Mouse (Mus musculus) left cerebral cortex, adult 8-10 months (tissue): ENCODE results near the gene Itln1. TPM values are rescaled to one million over a fixed set of nuclear protein-coding genes. Genes with fewer than 3 reads are reported as not detected.

Source experiments
- DNase-seq, 2 experiments: peaks; one replicate each; pipeline ENCODE4 v3.0.0; 2022; ENCODE audit warnings: low spot score in 2 of 2
- total RNA-seq, 4 experiments: library from RNA; stranded (reverse); gene quantifications; 2 replicates each; pipeline ENCODE4 v1.2.4; 2022

The Itln1 gene
- total RNA-seq, 4 experiments from 2014 or later: not detected

DNA sequence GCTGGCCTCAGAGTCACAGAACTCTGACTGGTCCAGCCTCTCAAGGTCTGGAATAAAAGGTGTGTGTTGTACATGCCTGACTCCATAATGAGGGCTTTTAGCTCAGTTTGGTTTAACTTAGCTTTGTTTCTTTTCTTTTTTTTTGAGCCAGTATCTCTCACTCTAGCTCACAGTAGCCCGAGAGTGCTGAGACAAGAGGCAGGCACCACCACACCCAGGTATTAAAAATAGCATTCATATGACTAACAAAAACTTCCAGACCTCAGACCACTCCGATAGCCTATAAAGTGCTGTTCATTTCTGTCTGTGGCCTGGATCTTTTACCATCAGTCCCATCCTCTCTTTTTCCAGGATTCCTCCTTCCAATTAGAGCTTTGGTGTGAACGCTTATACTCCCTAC, 65.4 kb downstream of the Itln1 start:
- DNase-seq: no peak

Other genes with a start within 250 kb of the Itln1 start
- 10 to 100 TPM; 46.5 to 56.3 (median 50.5) TPM for gene Usp21, start 247.3 kb downstream of the Itln1 start, total RNA-seq
- 100 to 1,000 TPM; 103 to 116 (median 110) TPM for gene Ufc1, start 240.3 kb downstream of the Itln1 start, total RNA-seq
- gene Dedd, start 206.1 kb downstream of the Itln1 start, total RNA-seq: 10 to 100 TPM; 35.0 to 39.7 (median 37.4) TPM
- gene Nit1, start 189.6 kb downstream of the Itln1 start, total RNA-seq: 10 to 100 TPM; 35.8 to 48.8 (median 43.5) TPM
- 100 to 1,000 TPM; 107 to 204 (median 164) TPM for gene Pfdn2, start 189.6 kb downstream of the Itln1 start, total RNA-seq
- 10 to 100 TPM in 3 of 4 experiments, 1 to 10 TPM in 1; 10.0 to 12.8 (median 12.4) TPM for gene Klhdc9, start 174.5 kb downstream of the Itln1 start, total RNA-seq
- gene Nectin4, start 165.2 kb downstream of the Itln1 start, total RNA-seq: 1 to 10 TPM; 4.3 to 4.9 (median 4.6) TPM
- gene Arhgap30, start 146.3 kb downstream of the Itln1 start, total RNA-seq: 1 to 10 TPM; 2.1 to 5.5 (median 3.0) TPM
- 100 to 1,000 TPM in 1 of 4 experiments, 10 to 100 TPM in 3; 89.5 to 102 (median 96.9) TPM for gene Usf1, start 124.0 kb downstream of the Itln1 start, total RNA-seq
- 1 to 10 TPM; 1.5 to 3.2 (median 2.4) TPM for gene Tstd1, start 116.4 kb downstream of the Itln1 start, total RNA-seq
- 10 to 100 TPM in 2 of 4 experiments, 1 to 10 TPM in 2; 7.7 to 10.3 (median 9.1) TPM for gene F11r, start 97.8 kb downstream of the Itln1 start, total RNA-seq
- 1 to 10 TPM; 4.2 to 6.5 (median 4.6) TPM for gene Alyref2, start 31.8 kb downstream of the Itln1 start, total RNA-seq
- under 1 TPM; 0.13 to 0.93 (median 0.41) TPM for gene Cd244a, start 23.9 kb upstream of the Itln1 start, total RNA-seq
- 1 to 10 TPM in 2 of 4 experiments, under 1 TPM in 1, not detected in 1; 0.28 to 2.3 (median 1.7) TPM for gene Ly9, start 72.1 kb upstream of the Itln1 start, total RNA-seq
- under 1 TPM in 2 of 4 experiments, not detected in 2; 0.07 to 0.15 TPM for gene Slamf7, start 117.7 kb upstream of the Itln1 start, total RNA-seq
- gene Cd48, start 146.7 kb upstream of the Itln1 start, total RNA-seq: 1 to 10 TPM in 2 of 4 experiments, under 1 TPM in 2; 0.68 to 4.8 (median 2.5) TPM
- under 1 TPM; 0.18 to 0.63 (median 0.35) TPM for gene Slamf1, start 231.8 kb upstream of the Itln1 start, total RNA-seq